Mouse (Mus musculus) midbrain, embryonic 10.5 days (tissue): Measurements from ENCODE around the gene Usmg5. TPM values are rescaled to one million over a fixed set of nuclear protein-coding genes. Genes with fewer than 3 reads are reported as not detected.

Experiments
- DNase-seq: peaks from one replicate; pipeline ENCODE4 v3.0.0-alpha.2; 2017; ENCODE audit warnings: low spot score
- H3K27ac ChIP-seq: fragments of 300-500 bp; sonication (generic); replicated peaks from 2 replicates; pipeline ENCODE4 v1.5.1; 2016; ENCODE audit warnings: mild to moderate bottlenecking
- H3K27me3 ChIP-seq: fragments of 300-500 bp; sonication (generic); 2 replicates; pipeline ENCODE4 v1.6.1; 2016; ENCODE audit warnings: low read depth, mild to moderate bottlenecking; ENCODE audit not compliant: poor library complexity, severe bottlenecking
- H3K36me3 ChIP-seq: fragments of 300-500 bp; sonication (generic); 2 replicates; pipeline ENCODE4 v1.6.1; 2016; ENCODE audit warnings: mild to moderate bottlenecking, moderate library complexity
- H3K4me1 ChIP-seq: fragments of 300-500 bp; sonication (generic); 2 replicates; pipeline ENCODE4 v1.6.1; 2016
- H3K4me3 ChIP-seq: fragments of 300-500 bp; sonication (generic); 2 replicates; pipeline ENCODE4 v1.5.1; 2016; ENCODE audit warnings: mild to moderate bottlenecking, moderate library complexity
- H3K9me3 ChIP-seq: fragments of 300-500 bp; sonication (generic); replicated peaks from 2 replicates; pipeline ENCODE4 v1.6.1; 2016; ENCODE audit warnings: mild to moderate bottlenecking
- WGBS: fragments of 180-500 bp; shearing (Covaris S2); methylation state at CpG from one replicate; pipeline ENCODE4 v1.1.7; 2016; 5-methylcytosine and 5-hydroxymethylcytosine counted together
- polyA plus RNA-seq: library from polyadenylated mRNA; unstranded; fragments of >200 nt; fragmentation: Nextera tagmentation; extraction: Ambion mirVana; gene quantifications from 2 replicates; pipeline ENCODE4 v1.2.1, GENCODE M21; 2016

Usmg5 gene
- polyA plus RNA-seq, 1 experiment from 2014 or later, result 1,106 TPM

DNA sequence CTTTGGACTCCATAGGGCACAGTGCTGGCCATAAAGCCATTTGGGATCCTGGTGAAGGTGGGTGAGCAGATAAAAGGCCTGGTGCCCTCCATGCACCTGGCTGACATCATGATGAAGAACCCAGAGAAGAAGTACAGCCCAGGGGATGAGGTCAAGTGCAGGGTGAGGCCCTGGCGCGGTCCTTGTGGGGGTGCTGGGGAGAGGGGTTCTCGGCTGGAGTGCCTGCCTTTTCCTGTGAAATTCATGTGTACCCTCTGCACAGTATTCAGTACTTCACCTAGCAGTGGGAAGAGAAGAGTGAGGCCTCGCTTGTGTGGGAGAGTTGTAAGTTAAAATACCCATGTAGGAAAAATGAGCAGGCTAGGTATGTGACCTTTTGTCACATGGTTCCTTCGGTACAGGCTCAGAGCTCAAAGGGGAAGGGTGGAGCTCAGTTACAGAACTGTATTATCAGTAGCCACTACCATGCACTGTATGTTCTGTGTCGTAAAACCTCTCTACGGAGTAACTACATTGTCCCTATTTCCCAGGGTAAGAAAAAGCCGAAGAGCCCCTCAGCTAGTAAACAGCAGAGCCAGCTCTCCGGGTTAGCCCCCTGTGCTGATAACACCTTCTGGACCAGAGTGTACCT is 14.3 kb upstream of the Usmg5 start:
- H3K4me3 ChIP-seq, result no peak overlapping the region
- no peak for DNase-seq
- no peak overlapping the region for H3K27ac ChIP-seq
- no peaks in the 10 kb centered on the region for H3K9me3 ChIP-seq
- no peaks in the 10 kb centered on the region for H3K27me3 ChIP-seq
- H3K4me1 ChIP-seq, result no peaks in the 10 kb centered on the region
- peaks cover 100% of the 10 kb centered on the region for H3K36me3 ChIP-seq
- WGBS, result 94% methylated on average over 9 of the region's 9 CpGs

DNA sequence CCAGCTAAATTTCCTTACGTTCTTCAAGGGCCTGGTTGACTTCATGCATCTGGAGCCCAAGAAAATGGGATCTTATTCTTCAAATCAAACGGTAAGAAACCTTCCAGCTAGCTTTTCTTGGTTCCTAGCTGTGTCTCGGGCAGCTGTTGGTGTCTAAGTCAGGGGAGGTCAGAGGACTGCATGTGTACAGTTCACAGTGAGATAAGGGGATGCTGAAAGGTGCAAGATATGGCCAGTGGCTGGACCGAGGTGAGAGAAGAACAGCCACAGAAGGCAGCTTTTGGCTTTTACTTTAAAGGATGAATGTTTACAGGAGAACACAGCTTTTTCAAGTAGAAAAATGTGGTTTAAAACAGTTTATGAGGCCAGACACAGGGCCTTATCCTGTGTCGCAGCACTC is 10.6 kb upstream of the Usmg5 start:
- no peaks in the 10 kb centered on the region for H3K4me1 ChIP-seq
- H3K4me3 ChIP-seq, result no peak overlapping the region
- H3K27ac ChIP-seq, result no peak overlapping the region
- H3K27me3 ChIP-seq, result no peaks in the 10 kb centered on the region
- peaks cover 100% of the 10 kb centered on the region for H3K36me3 ChIP-seq
- WGBS, result 96% methylated on average over 5 of the region's 5 CpGs
- H3K9me3 ChIP-seq, result no peaks in the 10 kb centered on the region
- DNase-seq, result no peak

DNA sequence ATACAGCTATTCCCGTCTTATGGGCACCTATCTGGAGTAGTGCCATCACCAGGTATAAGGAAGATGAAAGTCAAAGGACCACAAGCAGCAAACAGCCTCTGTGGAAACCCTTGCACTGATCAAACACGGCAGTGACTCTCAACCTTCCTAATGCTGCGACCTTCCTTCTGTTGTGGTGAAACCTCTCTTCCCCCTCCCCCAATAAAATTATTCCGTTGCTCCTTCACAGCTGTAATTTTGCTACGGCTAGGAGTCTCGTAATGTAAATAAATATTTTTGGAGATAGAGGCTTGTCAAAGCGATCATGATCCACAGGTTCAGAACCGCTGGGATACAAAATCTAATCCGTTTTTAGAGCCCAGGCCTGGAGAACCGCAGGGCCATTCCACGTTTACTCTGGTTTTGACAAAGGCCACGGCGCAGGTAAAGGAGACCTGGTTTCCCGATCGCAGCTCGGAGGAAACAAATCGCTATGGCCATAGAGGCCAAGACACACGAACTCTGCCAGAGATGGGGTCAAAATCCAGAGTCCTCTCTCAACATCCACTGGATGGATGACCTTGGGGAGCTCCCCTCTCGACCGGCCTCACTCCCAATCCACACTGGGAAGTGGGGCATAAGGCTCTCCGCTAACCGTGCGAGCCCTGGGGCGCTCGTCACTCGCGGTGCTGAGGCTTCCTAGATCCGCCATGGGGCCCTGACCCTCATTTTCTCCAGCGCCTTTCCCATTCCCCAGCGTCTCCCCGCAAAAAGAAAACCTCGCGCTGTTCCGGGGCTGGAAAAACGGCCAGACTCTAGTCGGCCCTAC is 525 bp downstream of the Usmg5 start:
- DNase-seq, result no peak
- WGBS, result 4% methylated on average over 36 of the region's 36 CpGs
- Histone ChIP-seq H3K9me3 (no peaks in the 10 kb centered on the region), H3K36me3 (peaks cover 56% of the 10 kb centered on the region), H3K27me3 (no peaks in the 10 kb centered on the region), H3K27ac (peak overlapping the region; percentile 90), H3K4me3 (peak overlapping the region; percentile 96), H3K4me1 (peaks cover 23% of the 10 kb centered on the region)

DNA sequence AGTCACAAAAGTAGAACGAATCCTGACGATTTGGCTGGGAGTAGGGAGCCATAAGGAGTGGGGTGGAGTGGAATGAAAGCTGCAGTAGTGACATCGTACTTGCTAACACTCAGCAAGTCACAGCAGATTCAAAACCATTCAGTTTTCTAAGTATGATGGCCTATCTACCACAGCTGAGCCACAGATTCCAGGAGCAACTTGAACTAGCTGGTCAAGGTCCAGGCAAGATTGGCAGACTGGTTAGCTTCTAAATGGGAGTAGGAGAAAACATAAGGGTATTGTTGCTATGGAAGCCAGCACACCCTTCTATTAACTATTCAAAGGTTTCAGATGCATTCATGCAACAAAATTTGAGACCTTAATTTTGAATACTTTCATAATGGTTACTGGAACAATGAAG is 2.2 kb downstream of the Usmg5 start:
- 92% methylated on average over 3 of the region's 3 CpGs for WGBS
- no peak overlapping the region for H3K4me3 ChIP-seq
- no peak overlapping the region for H3K27ac ChIP-seq
- H3K4me1 ChIP-seq, result peaks cover 23% of the 10 kb centered on the region
- no peaks in the 10 kb centered on the region for H3K9me3 ChIP-seq
- H3K27me3 ChIP-seq, result no peaks in the 10 kb centered on the region
- DNase-seq, result no peak
- peaks cover 56% of the 10 kb centered on the region for H3K36me3 ChIP-seq

DNA sequence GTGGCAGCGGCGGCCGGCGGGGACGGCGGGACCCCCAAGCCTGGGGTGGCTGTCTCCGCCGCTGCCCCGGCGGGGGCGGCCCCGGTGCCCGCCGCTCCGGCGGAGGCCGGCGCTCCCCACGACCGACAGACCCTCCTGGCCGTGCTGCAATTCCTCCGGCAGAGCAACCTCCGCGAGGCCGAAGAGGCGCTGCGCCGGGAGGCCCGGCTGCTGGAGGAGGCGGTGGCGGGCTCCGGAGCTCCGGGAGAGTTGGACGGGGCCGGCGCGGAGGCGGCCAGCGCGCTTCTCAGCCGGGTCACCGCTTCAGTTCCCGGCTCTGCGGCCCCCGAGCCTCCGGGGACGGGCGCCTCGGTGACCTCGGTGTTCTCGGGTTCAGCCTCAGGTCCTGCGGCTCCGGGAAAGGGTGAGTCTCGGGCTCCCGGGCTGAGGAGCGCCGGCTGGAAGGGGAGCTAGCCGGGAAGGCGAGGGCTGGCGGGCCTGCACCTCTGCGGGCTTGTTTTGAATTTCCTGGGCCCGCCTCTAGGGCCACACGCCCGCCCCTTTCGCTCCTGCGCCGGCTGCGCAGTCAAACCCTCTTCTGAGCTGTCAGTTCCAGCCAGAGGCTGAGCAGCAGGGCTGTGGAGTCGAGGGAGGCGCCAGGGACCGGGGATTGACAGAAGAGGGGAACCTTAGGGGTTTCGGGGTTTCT is 22.4 kb downstream of the Usmg5 start:
- Histone ChIP-seq H3K9me3 (no peaks in the 10 kb centered on the region), H3K27ac (peak overlapping the region; percentile 94), H3K36me3 (peaks cover 26% of the 10 kb centered on the region), H3K27me3 (no peaks in the 10 kb centered on the region), H3K4me3 (peak overlapping the region; percentile 100), H3K4me1 (peaks cover 12% of the 10 kb centered on the region)
- peak; percentile 87 for DNase-seq
- WGBS, result under 1% methylated on average over 66 of the region's 72 CpGs

DNA sequence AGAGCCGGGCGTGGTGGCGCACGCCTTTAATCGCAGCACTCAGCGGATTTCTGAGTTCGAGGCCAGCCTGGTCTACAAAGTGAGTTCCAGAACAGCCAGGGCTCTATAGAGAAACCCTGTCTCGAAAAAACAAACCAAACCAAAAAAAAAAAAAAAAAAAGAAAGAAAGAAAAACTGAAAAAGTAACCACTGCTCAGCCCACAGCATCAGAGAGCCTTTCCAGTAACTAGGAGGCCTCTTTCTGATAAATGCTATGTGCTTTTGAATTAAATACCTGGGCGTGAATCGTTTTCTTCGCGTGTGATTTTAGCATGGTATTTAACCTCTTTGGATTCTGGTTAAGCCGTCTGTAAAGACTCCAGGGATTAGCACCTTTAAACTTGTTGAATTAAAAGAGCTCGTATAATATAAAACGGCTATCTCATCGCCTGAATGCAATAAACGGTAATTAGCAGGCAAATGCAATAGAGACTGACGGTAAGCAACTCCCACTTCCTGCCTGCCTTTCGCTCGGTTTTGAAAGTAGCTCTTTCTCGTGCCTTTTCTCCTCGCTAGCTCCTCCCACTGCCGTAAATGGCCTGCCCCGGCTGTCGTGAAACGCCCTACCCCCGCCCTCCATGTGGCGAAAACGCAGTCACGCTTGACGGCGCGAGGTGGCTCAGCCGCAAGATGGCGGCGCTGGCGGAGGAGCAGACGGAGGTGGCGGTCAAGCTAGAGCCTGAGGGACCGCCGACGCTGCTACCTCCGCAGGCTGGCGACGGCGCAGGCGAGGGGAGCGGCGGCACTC is 23.2 kb downstream of the Usmg5 start, which contains the start of gene Taf5:
TSS of gene Taf5 (plus strand) at position 651 of the 787 bp plus-strand sequence.
- Histone ChIP-seq H3K4me1 (peaks cover 12% of the 10 kb centered on the region), H3K36me3 (peaks cover 18% of the 10 kb centered on the region), H3K27me3 (no peaks in the 10 kb centered on the region), H3K27ac (peak within 1 kb of the TSS; percentile 94), H3K9me3 (no peaks in the 10 kb centered on the region), H3K4me3 (peak within 1 kb of the TSS; percentile 100)
- peak; percentile 98 for DNase-seq
- WGBS, result 11% methylated on average over 49 of the region's 49 CpGs

GRCm38 (mm10) chr19:47065860-47066259 is 24.6 kb downstream of the Usmg5 start:
- WGBS, result 90% methylated on average over 3 of the region's 3 CpGs
- peaks cover 12% of the 10 kb centered on the region for H3K4me1 ChIP-seq
- H3K9me3 ChIP-seq, result no peaks in the 10 kb centered on the region
- no peak overlapping the region for H3K4me3 ChIP-seq
- H3K27ac ChIP-seq, result no peak overlapping the region
- no peak for DNase-seq
- peaks cover 4% of the 10 kb centered on the region for H3K36me3 ChIP-seq
- H3K27me3 ChIP-seq, result no peaks in the 10 kb centered on the region

GRCm38 (mm10) chr19:47057684-47058083 is 32.8 kb downstream of the Usmg5 start:
- H3K36me3 ChIP-seq, result no peaks in the 10 kb centered on the region
- no peak for DNase-seq
- H3K9me3 ChIP-seq, result no peaks in the 10 kb centered on the region
- no peaks in the 10 kb centered on the region for H3K4me1 ChIP-seq
- H3K4me3 ChIP-seq, result no peak overlapping the region
- 63% methylated on average over 1 of the region's 1 CpGs for WGBS
- H3K27ac ChIP-seq, result no peak overlapping the region
- H3K27me3 ChIP-seq, result no peaks in the 10 kb centered on the region

GRCm38 (mm10) chr19:47053471-47053870 is 37.0 kb downstream of the Usmg5 start:
- peaks cover 1% of the 10 kb centered on the region; the same call in 1 of the 2 replicates for H3K36me3 ChIP-seq
- H3K4me1 ChIP-seq, result peaks cover 25% of the 10 kb centered on the region
- no peak for DNase-seq
- H3K27ac ChIP-seq, result no peak overlapping the region
- no peak overlapping the region for H3K4me3 ChIP-seq
- WGBS, result 86% methylated on average over 4 of the region's 4 CpGs
- no peaks in the 10 kb centered on the region for H3K9me3 ChIP-seq
- no peaks in the 10 kb centered on the region for H3K27me3 ChIP-seq

DNA sequence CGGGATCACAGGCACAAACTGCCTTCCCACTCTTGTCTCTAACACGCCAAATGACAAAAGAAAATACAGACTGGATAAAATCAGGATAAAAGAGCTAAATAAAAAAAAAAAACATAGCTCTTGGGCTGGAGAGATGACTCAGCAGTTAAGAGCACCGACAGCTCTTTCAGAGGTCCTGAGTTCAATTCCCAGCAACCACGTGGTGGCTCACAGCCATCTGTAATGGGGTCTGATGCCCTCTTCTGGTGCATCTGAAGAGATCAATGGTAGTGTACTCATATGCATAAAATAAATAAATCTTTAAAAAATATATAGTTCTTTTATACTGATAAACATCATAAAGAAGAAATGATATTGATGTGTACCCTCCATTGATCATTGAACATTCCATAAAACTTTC is 37.5 kb downstream of the Usmg5 start:
- no peak for DNase-seq
- Histone ChIP-seq H3K4me1 (peaks cover 25% of the 10 kb centered on the region), H3K36me3 (peaks cover 6% of the 10 kb centered on the region), H3K4me3 (no peak overlapping the region), H3K27me3 (no peaks in the 10 kb centered on the region), H3K27ac (no peak overlapping the region), H3K9me3 (no peaks in the 10 kb centered on the region)
- WGBS, result 82% methylated on average over 4 of the region's 4 CpGs

DNA sequence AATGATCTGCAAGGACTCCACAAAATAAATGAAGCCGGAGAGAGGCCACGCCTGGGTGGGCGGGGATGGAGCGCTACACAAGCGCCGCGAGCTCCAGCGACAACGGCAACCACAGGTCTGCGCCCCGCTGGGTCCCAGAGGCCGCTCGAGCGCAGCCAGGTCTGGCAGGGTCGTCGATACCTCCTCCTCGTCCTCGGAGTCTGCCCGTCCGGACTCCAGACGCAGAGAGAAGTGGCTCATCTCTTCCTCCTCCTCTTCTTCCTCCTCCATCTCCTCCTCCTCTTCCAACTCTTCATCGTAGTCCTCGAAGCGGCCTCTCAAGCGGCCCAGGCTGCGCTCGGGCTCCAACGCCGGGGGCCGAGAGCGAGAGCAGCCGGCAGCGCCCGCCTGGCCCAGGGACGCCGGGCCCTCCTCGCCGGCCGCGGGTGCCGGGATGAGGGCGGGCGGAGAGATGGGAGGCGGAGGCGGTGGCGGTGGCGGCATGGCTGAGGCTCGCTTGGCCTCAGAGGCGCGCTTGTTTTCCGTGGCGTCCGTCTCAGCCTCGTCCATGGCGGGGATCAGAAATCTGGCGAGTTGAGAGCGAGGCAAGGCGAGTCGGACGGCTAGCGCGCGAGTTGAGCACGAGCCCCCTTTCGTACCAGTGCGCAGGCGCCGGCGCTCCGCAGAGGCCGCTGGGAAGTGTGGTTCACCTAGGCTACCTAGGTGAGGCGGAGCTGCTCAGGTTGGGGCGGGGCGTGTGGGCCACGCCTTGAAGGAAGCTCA is 40.0 kb downstream of the Usmg5 start, which contains the start of gene Pcgf6:
TSS of gene Pcgf6 (minus strand) at position 636 of the 762 bp plus-strand sequence.
- peak within 1 kb of the TSS; percentile 95 for H3K27ac ChIP-seq
- DNase-seq, result peak; percentile 86
- H3K27me3 ChIP-seq, result no peaks in the 10 kb centered on the region
- H3K4me3 ChIP-seq, result peak within 1 kb of the TSS; percentile 79
- peaks cover 25% of the 10 kb centered on the region for H3K4me1 ChIP-seq
- H3K9me3 ChIP-seq, result no peaks in the 10 kb centered on the region
- under 1% methylated on average over 74 of the region's 75 CpGs for WGBS
- H3K36me3 ChIP-seq, result peaks cover 31% of the 10 kb centered on the region
